Mouse (Mus musculus) mouse embryonic stem cell (cell line): ENCODE results near the gene Gm10160.

Experiments
- in situ Hi-C, 2 experiments: fragments of 300-500 bp; cut with MboI; formaldehyde crosslinking; loops; 1 replicate in 1 of 2; 3 replicates in 1 of 2; pipeline ENCODE4 v1.14.3; 2019 to 2020; ENCODE audit warnings: low sequenced_read_pairs in 2 of 2, low pct_unique_long_range_greater_than_20kb in 1 of 2, mixed read lengths in 1 of 2; ENCODE audit not compliant: unreplicated experiment in 1 of 2

Gene Gm10160

DNA sequence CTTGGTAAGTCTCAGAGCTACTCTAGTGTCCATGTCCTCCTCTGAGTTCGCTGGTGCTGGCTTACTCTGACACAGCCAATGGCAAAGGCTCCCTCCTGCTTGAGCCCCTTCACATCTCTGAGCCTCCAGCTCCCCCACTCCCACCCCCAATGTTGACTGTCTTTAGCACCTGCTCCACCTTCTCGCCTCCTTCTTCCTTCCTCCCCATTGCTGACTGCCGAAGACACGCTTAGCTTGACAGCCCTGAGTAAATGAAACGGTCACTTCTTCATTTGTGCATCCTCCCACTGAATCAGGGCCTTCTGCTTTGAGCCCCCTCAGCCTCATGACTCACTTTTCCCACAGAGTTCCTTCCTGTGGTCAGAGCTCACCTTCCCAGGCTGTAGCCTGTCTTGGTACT lies 5.4 kb upstream of the Gm10160 start:
- in situ Hi-C loops, result no loop called here

DNA sequence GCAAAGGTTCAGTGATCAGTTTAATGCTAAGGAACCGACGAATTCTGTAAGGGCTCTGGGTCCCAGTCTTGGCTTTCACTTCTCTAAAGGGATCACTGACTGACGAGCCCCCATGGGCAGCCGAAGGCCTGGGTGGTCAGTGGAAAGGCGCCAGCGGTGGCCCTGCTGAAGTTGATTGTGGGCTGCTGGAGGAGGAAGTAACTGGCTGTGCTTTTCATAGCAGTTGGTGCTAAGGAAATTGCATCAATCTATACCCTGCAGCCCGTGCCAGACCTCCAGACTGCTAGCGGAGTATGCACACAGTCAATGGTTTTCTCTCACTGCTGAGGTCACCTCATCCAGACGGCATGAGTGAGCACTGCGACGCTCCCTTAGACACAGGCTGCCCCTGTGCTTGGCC lies 4.5 kb upstream of the Gm10160 start:
- in situ Hi-C loops, result no loop called here

DNA sequence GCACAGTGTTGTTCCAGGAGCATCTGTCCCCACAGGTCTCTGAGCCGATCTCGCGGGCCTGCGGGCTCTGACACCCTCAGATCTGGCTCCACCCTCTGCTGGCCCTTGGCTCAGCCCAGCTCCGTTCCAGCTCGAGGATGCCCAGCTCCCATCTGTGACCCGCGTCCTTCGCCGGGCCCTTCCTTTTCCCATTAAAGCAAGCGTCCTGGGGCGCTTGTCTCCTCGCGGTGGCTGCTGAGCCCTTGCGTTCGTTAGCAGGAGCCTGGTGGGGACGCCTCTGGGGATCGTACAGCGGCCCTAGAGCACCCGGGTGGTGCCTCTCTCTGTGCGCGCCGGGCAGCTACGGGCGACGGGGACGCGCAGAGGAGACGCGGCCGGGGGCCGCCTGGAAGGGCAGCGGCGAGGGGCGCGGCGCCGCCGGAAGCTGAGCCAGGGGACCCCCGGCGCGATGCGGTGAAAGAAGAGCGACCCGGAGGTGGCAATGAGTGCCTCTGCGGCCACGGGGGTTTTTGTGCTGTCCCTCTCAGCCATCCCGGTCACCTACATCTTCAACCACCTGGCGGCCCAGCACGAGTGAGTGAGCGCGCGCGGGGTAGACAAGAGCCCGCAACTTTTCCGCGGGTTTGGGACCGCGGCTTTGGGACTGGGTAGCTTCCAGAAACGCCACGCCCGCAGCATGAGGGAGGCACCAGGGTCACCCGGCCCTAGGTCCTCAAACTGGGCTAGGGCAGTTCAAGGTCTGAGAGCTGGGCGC lies 3.6 kb upstream of the Gm10160 start, which contains the start of gene Tm6sf1:
Gene Tm6sf1, plus strand, starts transcription at position 34 of the 754 bp plus-strand sequence.
- in situ Hi-C loops, result no loop called here

GRCm38 (mm10) chr7:81858236-81858635 lies 2.6 kb upstream of the Gm10160 start:
- in situ Hi-C loops, result no loop called here

DNA sequence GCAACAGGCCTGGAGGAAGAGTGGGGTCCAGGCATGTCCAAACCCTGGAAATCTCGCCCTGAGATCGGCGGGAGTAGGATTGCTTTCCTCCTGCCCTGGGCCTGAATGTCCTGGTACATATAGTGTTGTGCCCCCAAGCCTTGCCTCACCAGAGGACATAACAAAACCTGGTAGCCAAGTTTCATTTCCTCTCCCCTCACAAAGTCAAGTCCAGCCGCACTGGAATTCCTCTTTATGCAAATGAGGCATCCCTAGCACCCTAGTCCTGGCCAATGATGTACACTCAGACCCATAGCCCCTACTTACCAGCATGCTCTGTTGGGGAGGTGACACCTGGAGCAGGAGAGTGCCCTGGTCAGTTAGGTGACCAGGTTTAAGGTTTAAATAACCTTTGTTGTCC lies 627 bp upstream of the Gm10160 start:
- in situ Hi-C loops, result no loop called here

DNA sequence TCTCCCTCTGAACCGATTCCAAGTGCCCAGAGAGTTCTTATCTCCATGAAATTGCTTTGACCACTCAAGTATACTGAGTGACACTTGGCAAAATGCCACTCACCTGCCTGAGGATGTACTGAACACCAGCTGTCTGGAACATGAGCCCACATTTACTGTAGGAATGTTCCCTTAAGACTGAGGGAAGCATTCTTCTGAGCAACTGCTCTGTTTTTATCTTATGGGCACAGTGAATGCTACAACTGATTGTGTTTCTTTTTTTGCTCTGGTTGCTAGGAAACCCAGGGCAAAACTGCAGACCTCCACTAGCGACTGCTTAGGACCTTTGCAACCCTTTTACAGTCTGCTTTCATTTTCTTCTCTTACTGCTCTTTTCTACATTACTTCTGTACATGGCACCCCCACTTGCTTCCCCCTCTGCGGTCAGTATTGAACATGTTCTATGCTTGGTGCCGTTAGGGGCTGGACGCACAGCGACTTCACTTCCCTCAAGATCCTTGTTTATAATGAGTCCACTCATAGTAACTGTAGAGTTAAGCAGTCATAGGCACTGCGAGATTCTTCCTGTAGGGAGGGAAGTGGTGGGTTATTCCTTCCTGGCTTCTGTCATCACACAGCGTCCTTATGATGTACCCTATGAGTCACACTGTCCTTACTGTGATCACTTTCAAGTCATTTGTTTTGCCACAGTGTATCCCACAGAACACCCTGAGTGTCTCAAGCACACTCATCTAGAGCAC lies 856 bp downstream of the Gm10160 start:
- in situ Hi-C loops, result no loop called here

GRCm38 (mm10) chr7:81851706-81852105 lies 3.9 kb downstream of the Gm10160 start:
- in situ Hi-C loops, result no loop called here

- in situ Hi-C loops, result no loop called here
Measured at GRCm38 (mm10) chr7:81850171-81850570, 5.4 kb downstream of the Gm10160 start.

GRCm38 (mm10) chr7:81849633-81850032 lies 6.0 kb downstream of the Gm10160 start:
- in situ Hi-C loops, result no loop called here

GRCm38 (mm10) chr7:81849214-81849613 lies 6.4 kb downstream of the Gm10160 start:
- in situ Hi-C loops, result no loop called here

- in situ Hi-C loops, result no loop called here
Measured at GRCm38 (mm10) chr7:81847777-81848176, 7.8 kb downstream of the Gm10160 start.

DNA sequence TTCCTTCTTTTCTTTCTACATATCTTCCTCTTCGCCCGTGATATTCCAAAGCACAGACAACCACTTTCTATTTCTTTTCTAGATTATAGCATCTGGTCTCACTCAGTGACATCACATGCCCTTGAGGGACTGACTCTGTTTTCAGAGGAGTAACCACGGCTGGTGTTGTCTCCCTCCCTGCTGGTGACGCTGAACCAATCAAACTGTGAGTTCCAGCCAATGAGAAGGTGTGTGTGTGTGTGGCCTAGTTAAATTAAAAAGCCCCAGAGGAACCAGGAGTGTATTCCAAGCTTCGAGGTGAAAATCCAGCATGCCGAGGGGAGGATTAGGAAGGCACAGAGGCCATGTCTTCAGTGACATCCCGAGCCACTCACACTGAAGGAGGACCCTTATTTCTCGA lies 8.6 kb downstream of the Gm10160 start:
- in situ Hi-C loops, result no loop called here

DNA sequence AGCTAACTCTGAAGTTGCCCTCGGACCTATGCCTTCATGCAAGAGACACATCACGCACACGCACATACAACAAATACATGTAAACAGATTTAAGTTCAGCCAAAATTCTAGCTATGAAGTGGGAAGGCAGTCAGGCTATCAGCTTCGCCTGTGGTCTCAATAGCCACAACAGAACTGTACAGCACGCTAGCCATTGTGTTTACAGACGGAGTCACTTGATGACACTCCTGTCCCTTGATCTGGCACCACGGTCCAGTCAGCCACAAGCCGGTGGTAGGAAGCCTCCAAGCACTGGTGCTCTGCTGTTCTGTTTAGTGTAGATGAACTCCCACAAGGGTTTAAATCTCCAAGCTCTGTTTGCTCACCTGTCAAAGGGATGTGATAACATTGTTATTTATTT lies 9.6 kb downstream of the Gm10160 start:
- in situ Hi-C loops, result no loop called here

- in situ Hi-C loops, result no loop called here
Measured at GRCm38 (mm10) chr7:81845313-81845712, 10.3 kb downstream of the Gm10160 start.

DNA sequence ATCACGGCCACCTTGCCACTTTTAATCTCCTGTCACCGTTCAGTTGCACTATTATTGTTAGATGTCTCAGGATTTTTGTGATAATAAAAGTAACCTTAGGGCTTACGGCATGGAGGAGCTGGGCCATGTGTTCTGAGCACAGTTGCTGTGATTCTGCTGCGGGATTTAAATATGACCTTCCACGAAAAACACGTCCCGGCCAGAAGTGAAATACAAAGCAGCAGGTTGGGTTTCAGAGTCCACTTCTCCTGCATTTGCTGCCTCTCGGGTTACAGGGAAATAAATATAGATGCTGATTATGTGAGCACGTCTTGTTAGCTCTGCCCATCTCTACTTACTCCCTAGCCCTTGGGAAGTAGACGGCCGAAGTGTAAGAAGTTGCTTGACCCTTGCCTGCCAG lies 10.8 kb downstream of the Gm10160 start:
- in situ Hi-C loops, result no loop called here

DNA sequence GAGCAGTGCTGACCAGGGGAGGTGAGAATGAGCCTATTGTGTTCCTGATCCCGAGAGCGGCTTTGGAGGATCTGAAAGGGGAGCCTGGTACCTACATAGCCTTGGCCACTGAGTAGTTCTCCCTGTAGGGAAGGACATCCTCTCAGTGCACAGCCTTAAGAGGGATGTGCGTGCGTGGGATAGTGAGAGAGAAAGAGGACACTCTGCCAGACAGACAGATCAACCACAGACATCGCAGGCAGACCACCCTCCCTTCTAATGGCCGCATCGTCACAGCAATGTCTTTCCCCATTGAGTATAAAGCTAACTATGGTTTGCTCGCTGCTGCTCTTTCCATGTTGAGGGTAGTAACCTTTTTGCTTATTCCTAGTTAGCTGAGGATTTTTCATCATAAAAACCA lies 11.7 kb downstream of the Gm10160 start:
- in situ Hi-C loops, result no loop called here

GRCm38 (mm10) chr7:81842998-81843397 lies 12.6 kb downstream of the Gm10160 start:
- in situ Hi-C loops, result no loop called here

DNA sequence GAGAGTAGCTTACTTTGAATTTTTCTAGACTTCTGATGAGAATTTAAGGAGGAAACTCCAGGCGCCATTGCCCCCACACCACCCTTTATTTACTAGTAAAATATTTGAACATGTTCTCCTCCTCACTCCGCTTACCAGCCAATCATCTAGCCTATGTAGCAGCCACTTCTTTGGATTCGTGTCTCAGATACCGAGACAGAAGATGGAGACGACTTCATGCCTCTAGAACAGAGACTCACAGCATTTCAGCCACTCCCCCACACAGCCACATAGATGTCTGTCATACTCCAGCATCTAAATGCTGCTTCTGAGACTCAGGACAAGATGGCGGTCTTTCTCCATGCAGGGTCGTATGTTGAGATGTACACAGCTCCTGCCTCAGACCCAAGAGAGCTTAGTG lies 13.5 kb downstream of the Gm10160 start:
- in situ Hi-C loops, result no loop called here

DNA sequence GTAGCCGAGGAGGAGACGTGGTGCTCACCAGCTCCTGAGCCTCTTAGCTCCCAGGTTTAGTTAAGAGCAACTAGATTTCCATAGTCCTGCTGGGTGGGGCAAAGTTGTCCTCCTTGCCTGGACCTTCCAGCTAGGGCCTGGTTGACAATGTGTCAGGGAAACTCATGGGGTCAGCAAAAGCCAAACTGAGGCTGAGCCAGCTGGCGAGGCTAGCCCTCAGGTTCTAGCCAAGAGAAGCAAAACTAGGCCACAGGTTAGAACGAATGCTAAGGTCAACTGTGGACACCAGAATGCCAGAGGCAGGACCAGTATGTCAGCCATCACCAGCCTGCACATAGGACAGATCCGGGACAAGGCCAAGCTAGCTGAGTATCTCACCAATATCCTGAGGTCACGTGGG lies 14.2 kb downstream of the Gm10160 start:
- in situ Hi-C loops, result no loop called here

GRCm38 (mm10) chr7:81840661-81841181 lies 14.9 kb downstream of the Gm10160 start:
- in situ Hi-C loops, result no loop called here
